Mouse (Mus musculus) limb, embryonic 12.5 days (tissue): ENCODE data around the gene P4ha2. TPM values are rescaled to one million over a fixed set of nuclear protein-coding genes. Genes with fewer than 3 reads are reported as not detected.

Experiments
- ATAC-seq: fragments of 200-750 bp; cut with Nextera tagmentation; 2 replicates; pipeline ENCODE4 v1.8.0; 2017; ENCODE audit warnings: low read depth, moderate TSS enrichment; ENCODE audit not compliant: insufficient number of reproducible peaks, insufficient read depth, low FRiP score, low TSS enrichment
- H3K27ac ChIP-seq: fragments of 300-500 bp; sonication (generic); 2 replicates; pipeline ENCODE4 v1.5.1; 2016; ENCODE audit warnings: mild to moderate bottlenecking, moderate library complexity
- H3K27me3 ChIP-seq: fragments of 300-500 bp; sonication (generic); 2 replicates; pipeline ENCODE4 v1.6.1; 2016; ENCODE audit warnings: mild to moderate bottlenecking, moderate library complexity
- H3K36me3 ChIP-seq: fragments of 300-500 bp; sonication (generic); 2 replicates; pipeline ENCODE4 v1.6.1; 2016; ENCODE audit warnings: mild to moderate bottlenecking, moderate library complexity
- H3K4me1 ChIP-seq: fragments of 300-500 bp; sonication (generic); replicated peaks from 2 replicates; pipeline ENCODE4 v1.6.1; 2016
- H3K4me2 ChIP-seq: fragments of 300-500 bp; sonication (generic); 2 replicates; pipeline ENCODE4 v1.6.1; 2016; ENCODE audit warnings: mild to moderate bottlenecking, moderate library complexity
- H3K4me3 ChIP-seq: fragments of 300-500 bp; sonication (generic); replicated peaks from 2 replicates; pipeline ENCODE4 v1.5.1; 2016; ENCODE audit warnings: mild to moderate bottlenecking
- H3K9ac ChIP-seq: fragments of 300-500 bp; sonication (generic); replicated peaks from 2 replicates; pipeline ENCODE4 v1.6.1; 2016; ENCODE audit warnings: mild to moderate bottlenecking, moderate library complexity
- H3K9me3 ChIP-seq: fragments of 300-500 bp; sonication (generic); 2 replicates; pipeline ENCODE4 v1.6.1; 2016; ENCODE audit warnings: mild to moderate bottlenecking, moderate library complexity
- WGBS: fragments of 180-500 bp; shearing (Covaris S2); methylation state at CpG from one replicate; pipeline ENCODE4 v1.1.7; 2016; 5-methylcytosine and 5-hydroxymethylcytosine counted together
- polyA plus RNA-seq: library from polyadenylated mRNA; unstranded; fragments of >200 nt; fragmentation: Nextera tagmentation; extraction: Ambion mirVana; gene quantifications from 2 replicates; pipeline ENCODE4 v1.2.1, GENCODE M21; 2016

P4ha2 gene
- polyA plus RNA-seq, 1 experiment from 2014 or later, result 52.7 TPM

- Histone ChIP-seq H3K27me3 (no peaks in the 10 kb centered on the region), H3K36me3 (no peaks in the 10 kb centered on the region), H3K9me3 (no peaks in the 10 kb centered on the region), H3K27ac (no peak overlapping the region), H3K4me2 (no peak overlapping the region), H3K9ac (no peak overlapping the region), H3K4me1 (peaks cover 8% of the 10 kb centered on the region; the same call in 1 of the 2 replicates), H3K4me3 (no peak overlapping the region)
- ATAC-seq, result no peak
- 81% methylated on average over 2 of the region's 2 CpGs for WGBS
These were observed 61.6 kb downstream of the P4ha2 start for GRCm38 (mm10) chr11:54161514-54161913.

- ATAC-seq, result 0 out of 2 replicates have a peak, but pooled peaks have one; percentile 42
- Histone ChIP-seq H3K27me3 (no peaks in the 10 kb centered on the region), H3K9me3 (no peaks in the 10 kb centered on the region), H3K4me1 (peaks cover 8% of the 10 kb centered on the region; the same call in 1 of the 2 replicates), H3K4me3 (no peak overlapping the region), H3K4me2 (no peak overlapping the region), H3K36me3 (no peaks in the 10 kb centered on the region), H3K27ac (no peak overlapping the region), H3K9ac (no peak overlapping the region)
- WGBS, result 10% methylated on average over 1 of the region's 1 CpGs
These were observed 63.1 kb downstream of the P4ha2 start for GRCm38 (mm10) chr11:54162968-54163367.

- ATAC-seq, result no peak
- 41% methylated on average over 3 of the region's 3 CpGs for WGBS
These were observed 69.8 kb downstream of the P4ha2 start for GRCm38 (mm10) chr11:54169432-54170295.

GRCm38 (mm10) chr11:54171175-54171574 lies 71.3 kb downstream of the P4ha2 start:
- no peaks in the 10 kb centered on the region for H3K9me3 ChIP-seq
- no peak overlapping the region for H3K4me3 ChIP-seq
- 0 out of 2 replicates have a peak, but pooled peaks cover 2% of the 10 kb centered on the region for H3K4me1 ChIP-seq
- H3K36me3 ChIP-seq, result no peaks in the 10 kb centered on the region
- ATAC-seq, result no peak
- no peak overlapping the region for H3K27ac ChIP-seq
- WGBS, result 73% methylated on average over 2 of the region's 2 CpGs
- H3K27me3 ChIP-seq, result no peaks in the 10 kb centered on the region; the same call in 1 of the 2 replicates
- no peak overlapping the region for H3K4me2 ChIP-seq
- no peak overlapping the region for H3K9ac ChIP-seq

More at GRCm38 (mm10) chr11:54169432-54170295, 69.8 kb downstream of the P4ha2 start:
- Histone ChIP-seq H3K9ac (no peak overlapping the region), H3K4me3 (no peak overlapping the region), H3K4me1 (0 out of 2 replicates have a peak, but pooled peaks cover under 1% of the 10 kb centered on the region), H3K9me3 (no peaks in the 10 kb centered on the region), H3K36me3 (no peaks in the 10 kb centered on the region), H3K4me2 (no peak overlapping the region), H3K27me3 (no peaks in the 10 kb centered on the region), H3K27ac (no peak overlapping the region)

- Histone ChIP-seq H3K4me3 (no peak overlapping the region), H3K9ac (no peak overlapping the region), H3K27ac (no peak overlapping the region), H3K36me3 (no peaks in the 10 kb centered on the region), H3K4me2 (no peak overlapping the region), H3K27me3 (no peaks in the 10 kb centered on the region; the same call in 1 of the 2 replicates), H3K4me1 (0 out of 2 replicates have a peak, but pooled peaks cover 2% of the 10 kb centered on the region), H3K9me3 (no peaks in the 10 kb centered on the region)
- no peak for ATAC-seq
- WGBS, result 91% methylated on average over 4 of the region's 4 CpGs
These were observed 74.3 kb downstream of the P4ha2 start for GRCm38 (mm10) chr11:54174226-54174625.

- 53% methylated on average over 2 of the region's 2 CpGs for WGBS
- no peak overlapping the region for H3K4me2 ChIP-seq
- no peaks in the 10 kb centered on the region for H3K9me3 ChIP-seq
- H3K27me3 ChIP-seq, result no peaks in the 10 kb centered on the region; the same call in 1 of the 2 replicates
- H3K9ac ChIP-seq, result no peak overlapping the region
- H3K27ac ChIP-seq, result no peak overlapping the region
- no peak overlapping the region for H3K4me3 ChIP-seq
- H3K4me1 ChIP-seq, result 0 out of 2 replicates have a peak, but pooled peaks cover 2% of the 10 kb centered on the region
- no peaks in the 10 kb centered on the region for H3K36me3 ChIP-seq
- no peak for ATAC-seq
These were observed 75.0 kb downstream of the P4ha2 start for GRCm38 (mm10) chr11:54174877-54175276.

Other genes with a start within 250 kb of the P4ha2 start
- gene Gm12216, start 240.8 kb upstream of the P4ha2 start, polyA plus RNA-seq, result 0.65 TPM in 1 of 2 replicates, not detected in the other
- gene Slc22a5, start 208.4 kb upstream of the P4ha2 start, polyA plus RNA-seq, result 6.4 and 6.7 TPM in 2 replicates
- gene Slc22a21, start 119.8 kb upstream of the P4ha2 start, polyA plus RNA-seq, result 3.1 and 3.2 TPM in 2 replicates
- gene Slc22a4, start 72.0 kb upstream of the P4ha2 start, polyA plus RNA-seq, result 1.3 and 1.7 TPM in 2 replicates
- 188 and 205 TPM in 2 replicates for gene Pdlim4, start 31.1 kb upstream of the P4ha2 start, polyA plus RNA-seq
- not detected in 2 replicates for gene Csf2, start 149.6 kb downstream of the P4ha2 start, polyA plus RNA-seq
- gene Il3, start 167.2 kb downstream of the P4ha2 start, polyA plus RNA-seq, result not detected in 2 replicates
- gene Acsl6, start 203.7 kb downstream of the P4ha2 start, polyA plus RNA-seq, result 1.0 and 2.8 TPM in 2 replicates